Mouse (Mus musculus) hindbrain, embryonic 14.5 days (tissue): ENCODE results near the gene Zbtb45. TPM values are rescaled to one million over a fixed set of nuclear protein-coding genes. Genes with fewer than 3 reads are reported as not detected.
A peak's percentile ranks its signal among the peaks of the same experiment; 100 is the strongest.

Source experiments
- ATAC-seq: fragments of 200-750 bp; cut with Nextera tagmentation; 2 replicates; pipeline ENCODE4 v1.8.0; 2017; ENCODE audit warnings: moderate number of reproducible peaks, mild to moderate bottlenecking, moderate TSS enrichment, moderate library complexity; ENCODE audit not compliant: low FRiP score
- DNase-seq: peaks from one replicate; pipeline ENCODE4 v3.0.0-alpha.2; 2015; ENCODE audit warnings: low spot score
- H3K27ac ChIP-seq: fragments of 300-500 bp; sonication (generic); 2 replicates; pipeline ENCODE4 v1.5.1; 2014; ENCODE audit warnings: mild to moderate bottlenecking, moderate library complexity
- H3K27me3 ChIP-seq: fragments of 300-500 bp; sonication (generic); 2 replicates; pipeline ENCODE4 v1.6.1; 2014; ENCODE audit warnings: mild to moderate bottlenecking, low read length, mixed read lengths; ENCODE audit not compliant: control insufficient read depth, insufficient read depth
- H3K36me3 ChIP-seq: fragments of 300-500 bp; sonication (generic); replicated peaks from 2 replicates; pipeline ENCODE4 v1.6.1; 2014; ENCODE audit not compliant: control insufficient read depth, insufficient read depth
- H3K4me1 ChIP-seq: fragments of 300-500 bp; sonication (generic); replicated peaks from 2 replicates; pipeline ENCODE4 v1.6.1; 2014; ENCODE audit warnings: antibody characterized with exemption, low read length, mixed read lengths; ENCODE audit not compliant: control insufficient read depth, insufficient read depth
- H3K4me2 ChIP-seq: fragments of 300-500 bp; sonication (generic); replicated peaks from 2 replicates; pipeline ENCODE4 v1.6.1; 2014; ENCODE audit warnings: mild to moderate bottlenecking, moderate library complexity
- H3K4me3 ChIP-seq: fragments of 300-500 bp; sonication (generic); replicated peaks from 2 replicates; pipeline ENCODE4 v1.5.1; 2014; ENCODE audit warnings: mild to moderate bottlenecking, low read length
- H3K9ac ChIP-seq: fragments of 300-500 bp; sonication (generic); 2 replicates; pipeline ENCODE4 v1.6.1; 2014
- H3K9me3 ChIP-seq: fragments of 300-500 bp; sonication (generic); 2 replicates; pipeline ENCODE4 v1.6.1; 2016; ENCODE audit warnings: low read length; ENCODE audit not compliant: control insufficient read depth
- WGBS: fragments of 180-500 bp; shearing (Covaris S2); extraction: QIAGEN DNeasy Blood & Tissue Kit; methylation state at CpG from one replicate; pipeline ENCODE4 v1.1.7; 2014; 5-methylcytosine and 5-hydroxymethylcytosine counted together
- polyA plus RNA-seq: library from polyadenylated mRNA; unstranded; fragments of >200 nt; fragmentation: Nextera tagmentation; extraction: Ambion mirVana; gene quantifications from 2 replicates; pipeline ENCODE4 v1.2.1, GENCODE M21; 2014

The Zbtb45 gene
- polyA plus RNA-seq, 1 experiment from 2014 or later = 37.9 TPM

DNA sequence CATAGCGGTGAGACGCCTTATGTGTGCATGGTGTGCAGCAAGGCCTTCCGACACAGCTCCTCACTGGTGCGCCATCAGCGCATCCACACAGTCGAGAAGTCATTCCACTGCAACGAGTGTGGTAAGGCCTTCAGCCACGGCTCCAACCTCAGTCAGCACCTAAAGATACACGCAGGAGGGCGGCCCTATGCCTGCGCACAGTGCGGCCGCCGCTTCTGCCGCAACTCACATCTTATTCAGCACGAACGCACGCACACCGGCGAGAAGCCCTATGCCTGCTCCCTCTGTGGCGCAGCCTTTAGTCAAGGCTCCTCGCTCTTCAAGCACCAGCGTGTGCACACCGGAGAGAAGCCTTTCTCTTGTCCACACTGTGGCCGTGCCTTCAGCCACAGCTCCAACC is 38.9 kb downstream of the Zbtb45 start:
- Histone ChIP-seq H3K4me3 (no peak overlapping the region), H3K36me3 (peaks cover 50% of the 10 kb centered on the region), H3K9me3 (no peaks in the 10 kb centered on the region), H3K9ac (no peak overlapping the region), H3K4me1 (peaks cover 15% of the 10 kb centered on the region), H3K4me2 (no peak overlapping the region), H3K27me3 (no peaks in the 10 kb centered on the region), H3K27ac (no peak overlapping the region)
- WGBS = 95% methylated on average over 25 of the region's 25 CpGs
- no peak for ATAC-seq
- DNase-seq = no peak

- Histone ChIP-seq H3K9ac (peak overlapping the region; percentile 78), H3K27me3 (no peaks in the 10 kb centered on the region), H3K36me3 (peaks cover 27% of the 10 kb centered on the region), H3K9me3 (no peaks in the 10 kb centered on the region), H3K27ac (peak overlapping the region; percentile 89), H3K4me3 (peak overlapping the region; percentile 65), H3K4me2 (peak overlapping the region; percentile 81), H3K4me1 (peaks cover 25% of the 10 kb centered on the region)
- WGBS = under 1% methylated on average over 25 of the region's 29 CpGs
- no peak for DNase-seq
- peak; percentile 59 for ATAC-seq
Measured at GRCm38 (mm10) chr7:12966104-12966845, 43.6 kb downstream of the Zbtb45 start.

- Histone ChIP-seq H3K27me3 (no peaks in the 10 kb centered on the region), H3K27ac (peak within 1 kb of the TSS; percentile 89), H3K4me2 (peak within 1 kb of the TSS; percentile 81), H3K4me3 (peak within 1 kb of the TSS; percentile 65), H3K4me1 (peaks cover 25% of the 10 kb centered on the region), H3K9me3 (no peaks in the 10 kb centered on the region), H3K9ac (peak within 1 kb of the TSS; percentile 78), H3K36me3 (peaks cover 21% of the 10 kb centered on the region)
- under 1% methylated on average over 23 of the region's 23 CpGs for WGBS
- ATAC-seq (peak; percentile 91), DNase-seq (peak; percentile 85)
Measured at GRCm38 (mm10) chr7:12965678-12966091, 44.1 kb downstream of the Zbtb45 start, which contains the start of gene Zfp324. Gene Zfp324 (plus strand): TSS chr7:12965838.

- peak overlapping the region; percentile 79 for H3K27ac ChIP-seq
- H3K9me3 ChIP-seq = no peaks in the 10 kb centered on the region
- no peaks in the 10 kb centered on the region for H3K36me3 ChIP-seq
- H3K9ac ChIP-seq = peak overlapping the region; percentile 58
- WGBS = 3% methylated on average over 29 of the region's 29 CpGs
- DNase-seq (peak; percentile 85), ATAC-seq (peak; percentile 83)
- H3K4me2 ChIP-seq = peak overlapping the region; percentile 59
- peak overlapping the region; percentile 39 for H3K4me3 ChIP-seq
- H3K27me3 ChIP-seq = no peaks in the 10 kb centered on the region
- peaks cover 13% of the 10 kb centered on the region for H3K4me1 ChIP-seq
Measured at GRCm38 (mm10) chr7:12961511-12962141, 48.2 kb downstream of the Zbtb45 start.

- H3K4me1 ChIP-seq = peaks cover 4% of the 10 kb centered on the region; the same call in 1 of the 2 replicates
- no peaks in the 10 kb centered on the region for H3K36me3 ChIP-seq
- no peak overlapping the region for H3K9ac ChIP-seq
- H3K4me2 ChIP-seq = no peak overlapping the region
- DNase-seq = no peak
- WGBS = 20% methylated on average over 4 of the region's 4 CpGs
- ATAC-seq = no peak
- H3K27ac ChIP-seq = no peak overlapping the region
- H3K4me3 ChIP-seq = no peak overlapping the region
- H3K9me3 ChIP-seq = no peaks in the 10 kb centered on the region
- H3K27me3 ChIP-seq = no peaks in the 10 kb centered on the region
Measured at GRCm38 (mm10) chr7:12959718-12960117, 50.1 kb downstream of the Zbtb45 start.

GRCm38 (mm10) chr7:12958948-12959347 is 50.9 kb downstream of the Zbtb45 start:
- no peak for ATAC-seq
- 81% methylated on average over 4 of the region's 4 CpGs for WGBS

DNA sequence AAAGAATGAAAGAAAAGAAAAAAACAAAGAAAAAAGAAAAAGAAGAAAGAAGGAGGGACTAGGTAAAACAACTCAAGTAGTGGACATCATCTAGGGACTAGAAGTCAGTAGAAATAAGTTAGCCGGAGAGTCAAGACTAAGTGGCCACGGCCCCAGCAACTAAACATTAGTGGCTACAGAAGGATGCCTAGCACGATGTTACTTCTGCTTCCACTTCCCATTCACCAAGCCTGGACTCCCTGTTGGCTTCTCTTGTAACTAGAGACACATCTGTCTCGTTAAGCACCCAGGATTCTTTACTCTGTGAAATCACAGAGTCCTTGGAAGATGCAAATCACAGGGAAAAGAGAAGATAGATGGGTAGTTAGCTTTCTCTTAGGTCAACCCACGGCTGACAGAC is 52.3 kb downstream of the Zbtb45 start:
- Histone ChIP-seq H3K27me3 (no peaks in the 10 kb centered on the region), H3K9ac (no peak overlapping the region), H3K9me3 (no peaks in the 10 kb centered on the region), H3K36me3 (no peaks in the 10 kb centered on the region), H3K27ac (no peak overlapping the region), H3K4me1 (no peaks in the 10 kb centered on the region), H3K4me2 (no peak overlapping the region), H3K4me3 (no peak overlapping the region)
- 78% methylated on average over 5 of the region's 5 CpGs for WGBS
- no peak for DNase-seq
- no peak for ATAC-seq

More at GRCm38 (mm10) chr7:12958948-12959347, 50.9 kb downstream of the Zbtb45 start:
- Histone ChIP-seq H3K9ac (no peak overlapping the region), H3K36me3 (no peaks in the 10 kb centered on the region), H3K4me3 (no peak overlapping the region), H3K4me1 (no peaks in the 10 kb centered on the region), H3K27me3 (no peaks in the 10 kb centered on the region), H3K9me3 (no peaks in the 10 kb centered on the region), H3K4me2 (no peak overlapping the region), H3K27ac (no peak overlapping the region)
- DNase-seq = no peak

DNA sequence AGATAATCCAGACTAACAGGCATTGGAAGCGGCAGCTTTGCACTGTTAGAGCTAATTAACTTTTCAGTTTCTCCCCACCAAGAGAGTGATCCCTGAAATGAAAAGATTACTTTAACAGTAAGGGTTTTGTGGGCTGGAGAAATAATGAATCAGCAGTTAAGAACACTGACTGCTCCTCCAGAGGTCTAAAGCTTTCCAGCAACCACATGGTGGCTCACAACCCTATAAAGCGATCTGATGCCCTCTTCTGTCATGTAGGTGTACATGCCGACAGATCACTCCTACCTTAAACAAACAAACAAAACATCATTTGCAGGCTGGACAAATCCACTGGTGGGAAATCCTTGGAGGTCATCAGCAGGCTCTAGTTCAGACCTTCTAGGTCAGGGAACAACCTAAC is 54.9 kb downstream of the Zbtb45 start:
- Histone ChIP-seq H3K4me1 (peaks cover 3% of the 10 kb centered on the region; the same call in 1 of the 2 replicates), H3K4me3 (no peak overlapping the region), H3K27me3 (no peaks in the 10 kb centered on the region), H3K9me3 (no peaks in the 10 kb centered on the region), H3K9ac (no peak overlapping the region), H3K36me3 (no peaks in the 10 kb centered on the region), H3K27ac (no peak overlapping the region), H3K4me2 (no peak overlapping the region)
- no peak for ATAC-seq
- DNase-seq = no peak
- 69% methylated on average over 3 of the region's 3 CpGs for WGBS
